Mouse (Mus musculus) heart, embryonic 12.5 days (tissue): ENCODE results near the gene Prl2c5. TPM values are rescaled to one million over a fixed set of nuclear protein-coding genes. Genes with fewer than 3 reads are reported as not detected.
"Not testable (repeated sequence)": the region's sequence is repeated elsewhere in the genome, so short reads cannot be mapped to it uniquely, and the experiment has no call there.

Experiments used
- ATAC-seq: fragments of 200-750 bp; cut with Nextera tagmentation; 2 replicates; pipeline ENCODE4 v1.8.0; 2017; ENCODE audit warnings: moderate TSS enrichment, moderate library complexity; ENCODE audit not compliant: insufficient number of reproducible peaks, low FRiP score
- H3K27ac ChIP-seq: fragments of 300-500 bp; sonication (generic); 2 replicates; pipeline ENCODE4 v1.5.1; 2016; ENCODE audit warnings: mild to moderate bottlenecking, moderate library complexity; ENCODE audit not compliant: poor library complexity, severe bottlenecking
- H3K27me3 ChIP-seq: fragments of 300-500 bp; sonication (generic); replicated peaks from 2 replicates; pipeline ENCODE4 v1.6.1; 2016; ENCODE audit warnings: mild to moderate bottlenecking, moderate library complexity
- H3K36me3 ChIP-seq: fragments of 300-500 bp; sonication (generic); 2 replicates; pipeline ENCODE4 v1.6.1; 2016; ENCODE audit warnings: mild to moderate bottlenecking, moderate library complexity
- H3K4me1 ChIP-seq: fragments of 300-500 bp; sonication (generic); replicated peaks from 2 replicates; pipeline ENCODE4 v1.6.1; 2016; ENCODE audit warnings: mild to moderate bottlenecking
- H3K4me2 ChIP-seq: fragments of 300-500 bp; sonication (generic); 2 replicates; pipeline ENCODE4 v1.6.1; 2016; ENCODE audit warnings: mild to moderate bottlenecking, moderate library complexity
- H3K4me3 ChIP-seq: fragments of 300-500 bp; sonication (generic); 2 replicates; pipeline ENCODE4 v1.5.1; 2016; ENCODE audit warnings: mild to moderate bottlenecking
- H3K9ac ChIP-seq: fragments of 300-500 bp; sonication (generic); 2 replicates; pipeline ENCODE4 v1.6.1; 2016; ENCODE audit warnings: mild to moderate bottlenecking, moderate library complexity
- H3K9me3 ChIP-seq: fragments of 300-500 bp; sonication (generic); replicated peaks from 2 replicates; pipeline ENCODE4 v1.6.1; 2016; ENCODE audit warnings: mild to moderate bottlenecking, moderate library complexity
- WGBS: fragments of 180-500 bp; shearing (Covaris S2); methylation state at CpG from one replicate; pipeline ENCODE4 v1.1.7; 2016; 5-methylcytosine and 5-hydroxymethylcytosine counted together
- polyA plus RNA-seq: library from polyadenylated mRNA; unstranded; fragments of >200 nt; fragmentation: Nextera tagmentation; extraction: Ambion mirVana; gene quantifications from 2 replicates; pipeline ENCODE4 v1.2.1, GENCODE M21; 2016

The Prl2c5 gene
- not detected in 2 replicates for polyA plus RNA-seq

DNA sequence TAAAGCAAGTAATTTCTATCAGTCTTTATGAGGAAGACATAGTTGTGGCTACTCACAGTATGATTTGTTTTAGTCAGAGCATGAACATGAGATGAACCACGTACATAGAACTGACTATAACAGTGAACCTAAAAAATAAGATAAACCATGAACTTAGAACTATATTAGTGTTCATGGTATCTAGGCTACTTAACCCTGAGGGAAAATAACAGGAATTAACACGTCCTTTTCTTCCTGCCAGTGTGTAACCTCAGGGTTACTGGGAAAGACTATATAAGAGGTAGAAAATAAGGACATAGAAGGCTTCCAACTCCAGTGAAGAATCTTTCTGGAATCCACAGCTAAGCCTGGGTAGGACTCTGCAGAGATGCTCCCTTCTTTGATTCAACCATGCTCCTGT, at the start of gene Prl2c5:
Gene Prl2c5, plus strand, starts transcription at position 301 of the 400 bp plus-strand sequence.
- H3K9me3 ChIP-seq, H3K4me2 ChIP-seq, H3K9ac ChIP-seq, H3K27me3 ChIP-seq, H3K4me3 ChIP-seq, H3K36me3 ChIP-seq, ATAC-seq, H3K4me1 ChIP-seq, H3K27ac ChIP-seq: not testable (repeated sequence)
- WGBS = 62% methylated on average over 2 of the region's 2 CpGs

DNA sequence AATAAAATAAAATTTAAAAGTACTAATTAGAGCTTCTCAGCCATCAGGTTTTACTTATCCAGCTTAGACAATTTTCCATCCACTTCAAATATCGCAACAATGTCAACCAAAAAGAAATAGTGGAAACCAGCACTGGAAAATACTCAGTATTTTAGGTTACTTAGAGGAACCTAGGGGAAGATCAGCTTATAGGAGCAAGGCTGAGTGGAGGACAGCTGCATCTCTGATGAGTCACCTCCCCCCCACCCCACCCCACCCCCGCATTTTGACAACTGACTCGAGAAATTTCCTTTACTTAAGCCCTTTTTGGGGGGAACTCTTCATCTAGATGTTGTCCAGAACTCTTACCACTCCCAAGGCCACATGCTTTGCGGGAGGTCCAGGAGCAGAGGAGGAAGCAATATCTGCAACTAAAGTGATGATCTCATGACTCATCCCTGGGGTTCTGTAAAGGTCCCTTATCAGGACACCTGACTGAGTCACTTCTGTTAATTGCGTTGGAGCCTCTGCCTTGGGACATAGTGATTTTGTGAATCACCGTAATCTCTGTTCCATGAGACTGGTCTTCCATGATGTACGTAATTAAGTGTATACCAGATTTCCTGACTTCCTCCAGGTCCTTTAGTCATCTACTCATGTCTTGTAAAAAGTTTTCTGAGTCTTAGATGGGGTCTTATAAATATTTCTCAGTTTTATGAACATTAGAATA, 19.6 kb upstream of the Prl2c5 start:
- not testable (repeated sequence) for H3K27me3 ChIP-seq
- 53% methylated on average over 4 of the region's 7 CpGs for WGBS

DNA sequence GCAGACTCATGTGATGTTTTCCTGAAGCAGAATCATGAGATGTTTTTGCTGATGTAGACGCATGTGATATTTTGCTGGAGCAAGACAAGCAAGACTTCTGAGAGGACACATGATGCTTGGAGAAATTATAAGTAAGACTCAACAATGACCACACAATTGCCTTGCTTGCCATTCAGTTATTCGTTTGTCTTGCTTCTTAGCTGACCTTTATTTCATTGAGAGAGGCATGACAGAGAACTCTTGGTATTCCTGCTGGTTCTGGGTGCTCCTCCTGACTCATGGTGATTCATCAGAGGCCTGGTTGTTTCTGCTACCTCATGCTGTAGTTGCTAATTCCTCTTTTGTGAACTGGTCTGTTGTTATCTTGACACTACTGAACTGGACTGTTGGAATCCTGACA, 13.9 kb upstream of the Prl2c5 start:
- H3K9me3 ChIP-seq, H3K4me2 ChIP-seq, H3K36me3 ChIP-seq, H3K4me3 ChIP-seq, H3K9ac ChIP-seq, H3K27me3 ChIP-seq, ATAC-seq, H3K4me1 ChIP-seq, H3K27ac ChIP-seq: not testable (repeated sequence)
- 63% methylated on average over 2 of the region's 2 CpGs for WGBS

More for the DNA sequence above, 19.6 kb upstream of the Prl2c5 start:
- not testable (repeated sequence) for H3K9me3 ChIP-seq, ATAC-seq, H3K36me3 ChIP-seq, H3K4me2 ChIP-seq, H3K4me1 ChIP-seq, H3K27ac ChIP-seq, H3K9ac ChIP-seq, H3K4me3 ChIP-seq

DNA sequence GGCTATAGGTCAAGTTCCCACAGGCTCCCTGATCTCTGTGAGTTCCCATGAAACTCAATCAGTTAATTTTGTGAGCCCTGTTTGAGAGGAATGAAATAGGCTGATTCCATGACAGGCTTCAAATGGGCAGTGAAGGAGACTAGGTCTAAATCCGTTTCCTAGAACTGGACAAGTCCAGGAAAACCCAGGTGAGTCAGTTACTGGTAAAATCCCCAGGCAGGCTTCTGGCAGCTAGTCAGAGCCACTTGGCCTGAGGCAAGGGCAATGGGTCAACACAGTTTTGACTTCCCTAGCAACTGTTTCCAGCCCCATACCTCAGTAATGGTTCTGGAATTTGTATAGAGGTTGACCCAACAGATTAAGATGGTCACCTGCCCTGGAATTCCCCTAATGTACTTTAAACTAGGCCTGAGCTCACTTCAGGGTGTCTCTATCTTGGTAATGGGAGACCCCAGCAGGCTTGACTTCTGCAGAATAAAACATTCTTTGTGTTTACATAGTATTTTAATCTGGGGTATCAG, 8.8 kb upstream of the Prl2c5 start:
- H3K36me3 ChIP-seq, H3K4me1 ChIP-seq, H3K27me3 ChIP-seq, H3K9ac ChIP-seq, H3K4me3 ChIP-seq, H3K27ac ChIP-seq, H3K9me3 ChIP-seq, H3K4me2 ChIP-seq, ATAC-seq: not testable (repeated sequence)
- 42% methylated on average over 1 of the region's 1 CpGs for WGBS

DNA sequence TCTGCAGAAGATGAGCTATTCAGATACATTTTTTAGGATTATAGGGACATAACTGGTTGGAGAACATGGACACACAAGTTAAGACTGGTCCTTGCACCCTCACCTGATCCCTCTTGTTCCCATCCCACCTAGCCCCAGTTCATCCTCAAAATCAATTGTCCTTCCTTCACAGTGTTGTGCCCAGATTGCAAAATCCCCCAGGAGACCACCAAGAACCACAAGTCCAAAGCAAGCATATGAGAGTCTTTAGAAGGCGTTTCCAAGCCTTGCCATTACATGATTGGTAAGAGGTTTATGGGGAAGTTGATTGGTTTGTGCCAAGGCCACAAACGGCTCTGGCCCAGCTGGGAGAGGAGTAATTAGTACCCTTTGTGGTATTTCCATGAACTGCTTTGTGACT, 6.8 kb upstream of the Prl2c5 start:
- H3K9me3 ChIP-seq, H3K4me2 ChIP-seq, H3K27ac ChIP-seq, H3K4me3 ChIP-seq, H3K9ac ChIP-seq, ATAC-seq, H3K4me1 ChIP-seq, H3K36me3 ChIP-seq, H3K27me3 ChIP-seq: not testable (repeated sequence)
- 60% methylated on average over 2 of the region's 2 CpGs for WGBS

DNA sequence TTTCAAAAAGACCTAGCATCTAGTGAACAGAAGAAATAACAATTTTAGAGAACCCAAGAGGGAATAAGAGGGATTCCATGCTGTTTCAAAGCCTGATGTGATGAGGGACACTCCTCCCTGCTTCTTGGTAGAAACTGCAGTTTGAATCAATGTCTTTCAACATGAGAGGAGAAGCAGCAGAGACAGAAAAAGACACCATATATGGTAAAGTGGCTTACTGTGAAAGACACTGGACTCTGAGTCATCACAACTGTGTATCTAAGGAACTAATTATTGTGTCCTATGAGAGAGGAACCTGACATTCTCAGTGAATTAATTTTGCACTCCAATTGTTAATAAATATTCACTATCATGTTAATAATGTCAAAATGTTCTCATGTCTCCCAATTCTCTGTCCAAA, 28.7 kb downstream of the Prl2c5 start:
- not testable (repeated sequence) for H3K9ac ChIP-seq, H3K4me1 ChIP-seq, ATAC-seq, H3K4me3 ChIP-seq, H3K27me3 ChIP-seq, H3K27ac ChIP-seq, H3K36me3 ChIP-seq, H3K9me3 ChIP-seq, H3K4me2 ChIP-seq

DNA sequence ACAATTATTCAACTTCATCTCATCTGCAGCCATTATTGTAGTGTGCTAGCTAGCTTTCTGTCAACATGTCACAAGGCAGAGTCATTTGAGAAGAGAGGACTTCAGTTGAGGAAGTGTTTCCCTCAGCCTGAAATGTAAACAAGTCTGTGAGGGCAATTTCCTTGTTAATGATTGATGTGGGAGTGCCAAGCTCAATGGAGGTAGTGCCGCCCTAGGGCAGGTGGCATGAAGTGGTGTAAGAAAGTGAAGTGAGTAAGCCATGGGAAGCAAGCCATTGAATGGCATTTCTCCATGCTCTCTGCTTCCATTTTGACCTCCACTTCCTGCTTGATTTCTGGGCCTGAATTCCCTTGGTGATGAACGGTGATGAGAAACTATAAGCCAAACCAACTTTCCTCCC, 33.8 kb downstream of the Prl2c5 start:
- not testable (repeated sequence) for H3K9me3 ChIP-seq, H3K4me2 ChIP-seq, H3K9ac ChIP-seq, ATAC-seq, H3K36me3 ChIP-seq, H3K4me3 ChIP-seq, H3K4me1 ChIP-seq, H3K27ac ChIP-seq, H3K27me3 ChIP-seq
- whole genome bisulfite sequencing = 61% methylated on average over 2 of the region's 2 CpGs

DNA sequence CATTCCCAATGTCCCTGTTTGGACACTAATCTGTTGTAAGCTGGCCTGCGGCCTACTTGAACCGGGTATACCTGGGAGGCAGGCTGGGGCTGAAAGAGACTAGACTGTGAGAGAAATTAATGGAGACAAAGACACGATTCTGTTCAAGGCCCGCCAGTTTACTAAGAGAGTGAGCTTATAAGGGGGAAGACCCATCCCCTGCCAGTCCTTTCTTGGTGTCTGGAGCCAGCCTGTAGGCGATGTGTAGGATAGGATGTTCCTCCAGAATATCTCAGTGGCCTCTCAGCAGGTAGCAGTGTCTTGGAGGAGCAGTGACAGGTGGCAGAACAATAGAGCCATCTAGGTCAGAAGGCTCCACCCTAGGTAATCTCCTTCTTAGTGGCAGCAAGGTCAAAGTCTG, 37.7 kb downstream of the Prl2c5 start:
- H3K9ac ChIP-seq, H3K4me3 ChIP-seq, H3K4me2 ChIP-seq, H3K27ac ChIP-seq, ATAC-seq, H3K27me3 ChIP-seq, H3K36me3 ChIP-seq, H3K9me3 ChIP-seq, H3K4me1 ChIP-seq: not testable (repeated sequence)
- WGBS = 67% methylated on average over 5 of the region's 5 CpGs

DNA sequence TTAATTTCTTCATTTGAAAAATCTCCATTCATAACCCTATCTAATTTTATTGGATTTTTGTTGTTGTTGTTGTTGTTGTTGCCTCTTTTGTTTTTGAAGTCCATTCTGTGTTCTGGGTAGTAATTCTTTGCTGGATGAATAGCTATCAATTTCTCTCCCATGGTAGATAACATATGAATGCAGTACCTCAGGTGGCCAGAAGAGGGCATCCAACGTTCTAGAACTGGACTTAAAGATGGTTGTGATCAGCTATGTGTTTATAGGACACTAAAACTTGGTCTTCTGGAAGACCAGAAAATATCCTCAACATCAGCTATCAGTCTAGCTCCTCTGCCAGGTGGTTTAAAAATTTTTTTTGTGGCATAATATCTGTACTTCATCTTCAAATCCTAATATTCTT, 54.9 kb downstream of the Prl2c5 start:
- not testable (repeated sequence) for H3K9me3 ChIP-seq, H3K27me3 ChIP-seq, H3K36me3 ChIP-seq, ATAC-seq, H3K4me3 ChIP-seq, H3K9ac ChIP-seq, H3K4me2 ChIP-seq, H3K27ac ChIP-seq, H3K4me1 ChIP-seq
- 0% methylated on average over 1 of the region's 1 CpGs for WGBS

Other genes with a start within 250 kb of the Prl2c5 start
- 0.43 TPM in 1 of 2 replicates, not detected in the other for gene Prl2c2, start 177.3 kb upstream of the Prl2c5 start, polyA plus RNA-seq
- gene Gpr137b, start 211.3 kb downstream of the Prl2c5 start, polyA plus RNA-seq = 11.0 and 12.5 TPM in 2 replicates